Mouse (Mus musculus) CH12.LX (cell line): ENCODE data around the gene Slc22a15.

Experiments used
- CTCF ChIP-seq, 2 experiments: IDR thresholded peaks in 1 of 2; conservative IDR thresholded peaks in 1 of 2; 2 replicates each; pipeline ENCODE4 v1.5.1; 2011 to 2012; ENCODE audit warnings: low read depth in 2 of 2, low read length in 2 of 2, improper control_type of control experiment in 1 of 2, inconsistent platforms in 1 of 2, mild to moderate bottlenecking in 1 of 2, moderate library complexity in 1 of 2
- E2F4 ChIP-seq: IDR thresholded peaks from 2 replicates; pipeline ENCODE4 v1.6.1; 2011; ENCODE audit warnings: low read depth, low read length, improper control_type of control experiment; ENCODE audit not compliant: insufficient replicate concordance
- EP300 ChIP-seq: IDR thresholded peaks from 2 replicates; pipeline ENCODE4 v1.6.1; 2011; ENCODE audit warnings: low read length, improper control_type of control experiment
- HCFC1 ChIP-seq: IDR thresholded peaks from 2 replicates; pipeline ENCODE4 v1.6.1; 2012; ENCODE audit warnings: low read depth, mild to moderate bottlenecking, inconsistent platforms, low read length, improper control_type of control experiment
- JUND ChIP-seq: conservative IDR thresholded peaks from 2 replicates; pipeline ENCODE4 v1.6.1; 2011; ENCODE audit warnings: low read depth, low read length, improper control_type of control experiment
- KAT2A ChIP-seq: IDR thresholded peaks from 2 replicates; pipeline ENCODE4 v1.6.1; 2012; ENCODE audit warnings: low read length, improper control_type of control experiment, inconsistent platforms; ENCODE audit not compliant: insufficient replicate concordance
- MAX ChIP-seq: IDR thresholded peaks from 2 replicates; pipeline ENCODE4 v1.6.1; 2011; ENCODE audit warnings: low read length, improper control_type of control experiment
- MXI1 ChIP-seq: IDR thresholded peaks from 2 replicates; pipeline ENCODE4 v1.6.1; 2011; ENCODE audit warnings: mild to moderate bottlenecking, low read depth, low read length, improper control_type of control experiment
- POLR2A ChIP-seq: IDR thresholded peaks from 2 replicates; pipeline ENCODE4 v1.6.1; 2011; ENCODE audit warnings: low read depth, mild to moderate bottlenecking, improper control_type of control experiment, low read length
- UBTF ChIP-seq: IDR thresholded peaks from 2 replicates; pipeline ENCODE4 v1.6.1; 2012; ENCODE audit warnings: low read depth, mild to moderate bottlenecking, inconsistent platforms, low read length, improper control_type of control experiment, moderate library complexity
- USF1 ChIP-seq: IDR thresholded peaks from 2 replicates; pipeline ENCODE4 v1.6.1; 2014; ENCODE audit warnings: low read depth, mild to moderate bottlenecking, inconsistent platforms, low read length, improper control_type of control experiment
- USF2 ChIP-seq: conservative IDR thresholded peaks from 2 replicates; pipeline ENCODE4 v1.6.1; 2011; ENCODE audit warnings: low read depth, low read length, improper control_type of control experiment
- ZC3H11A ChIP-seq: IDR thresholded peaks from 2 replicates; pipeline ENCODE4 v1.6.1; 2012; ENCODE audit warnings: low read depth, mild to moderate bottlenecking, inconsistent platforms, low read length, improper control_type of control experiment
- ZNF384 ChIP-seq: IDR thresholded peaks from 2 replicates; pipeline ENCODE4 v1.6.1; 2012; ENCODE audit warnings: low read depth, low read length, improper control_type of control experiment, inconsistent platforms

DNA sequence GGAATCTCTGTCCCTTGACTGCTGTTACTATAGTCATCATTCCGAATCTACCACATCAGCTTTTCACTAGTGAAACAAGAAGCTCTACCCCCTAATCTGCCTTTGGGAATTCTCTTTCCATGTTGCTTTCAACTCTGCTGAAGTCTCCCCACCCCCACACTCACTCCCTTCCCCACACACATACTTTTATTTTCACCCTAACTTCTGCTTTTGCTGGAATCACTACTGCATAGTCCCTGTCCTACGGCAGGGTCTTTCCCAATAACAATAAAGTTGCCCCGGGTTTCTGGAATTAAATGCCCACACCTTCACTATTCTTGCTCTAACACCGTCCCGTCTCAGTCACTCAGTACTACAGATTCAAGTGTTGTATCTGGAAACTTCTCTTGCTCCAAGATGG, 87.7 kb downstream of the Slc22a15 start:
- TF ChIP-seq EP300 (no peak), E2F4 (no peak), MAX (no peak), CTCF (conservative IDR thresholded peaks at IDR 0.05 in 1 of 2, IDR thresholded peaks at IDR 0.05 in 1 of 2; ENCODE audit: low read depth in 2 of 2, low read length in 2 of 2) (no peak), HCFC1 (no peak), POLR2A (no peak), ZNF384 (no peak), MXI1 (no peak), KAT2A (no peak), USF2 (no peak), ZC3H11A (no peak), USF1 (no peak), UBTF (no peak), JUND (no peak)
